Mouse (Mus musculus) liver, embryonic 14.5 days (tissue): Measurements from ENCODE around the gene Kcnab2. TPM values are rescaled to one million over a fixed set of nuclear protein-coding genes. Genes with fewer than 3 reads are reported as not detected.

Experiments
- ATAC-seq: fragments of 200-750 bp; cut with Nextera tagmentation; 2 replicates; pipeline ENCODE4 v1.8.0; 2017; ENCODE audit warnings: moderate number of reproducible peaks, mild to moderate bottlenecking, moderate library complexity; ENCODE audit not compliant: insufficient read depth
- DNase-seq, 3 experiments: peaks; one replicate each; pipeline ENCODE4 v3.0.0-alpha.2; 2012 to 2013; ENCODE audit warnings: low read depth in 3 of 3, low spot score in 3 of 3
- H3K27ac ChIP-seq: fragments of 300-500 bp; sonication (generic); 2 replicates; pipeline ENCODE4 v1.5.1; 2014; ENCODE audit warnings: moderate library complexity, mild to moderate bottlenecking, control low read depth, inconsistent platforms
- H3K27me3 ChIP-seq: fragments of 300-500 bp; sonication (generic); 2 replicates; pipeline ENCODE4 v1.6.1; 2014; ENCODE audit warnings: mild to moderate bottlenecking, low read length, moderate library complexity; ENCODE audit not compliant: control insufficient read depth, insufficient read depth
- H3K36me3 ChIP-seq: fragments of 300-500 bp; sonication (generic); replicated peaks from 2 replicates; pipeline ENCODE4 v1.6.1; 2014; ENCODE audit warnings: low read depth; ENCODE audit not compliant: control insufficient read depth, insufficient read depth
- H3K4me1 ChIP-seq, 2 experiments: fragments of 200-500 bp in 1 of 2; fragments of 300-500 bp in 1 of 2; sonication (generic) in 1 of 2; replicated peaks; 2 replicates each; pipeline ENCODE4 v1.6.1; 2012 to 2014; ENCODE audit warnings: antibody characterized with exemption in 1 of 2, inconsistent platforms in 1 of 2, low read length in 1 of 2; ENCODE audit not compliant: control insufficient read depth in 2 of 2, insufficient read depth in 2 of 2
- H3K4me2 ChIP-seq: fragments of 300-500 bp; sonication (generic); 2 replicates; pipeline ENCODE4 v1.6.1; 2014; ENCODE audit warnings: low read depth, mild to moderate bottlenecking, control low read depth, moderate library complexity
- H3K4me3 ChIP-seq, 2 experiments: fragments of 200-500 bp in 1 of 2; fragments of 300-500 bp in 1 of 2; sonication (generic) in 1 of 2; 2 replicates each; pipeline ENCODE4 v1.5.1; 2012 to 2014; ENCODE audit warnings: low read depth in 2 of 2, low read length in 2 of 2, mild to moderate bottlenecking in 2 of 2, control low read depth in 1 of 2, inconsistent platforms in 1 of 2, moderate library complexity in 1 of 2; ENCODE audit not compliant: insufficient read depth in 1 of 2
- H3K9ac ChIP-seq: fragments of 300-500 bp; sonication (generic); replicated peaks from 2 replicates; pipeline ENCODE4 v1.6.1; 2014; ENCODE audit warnings: mild to moderate bottlenecking, control low read depth, moderate library complexity
- H3K9me3 ChIP-seq: fragments of 300-500 bp; sonication (generic); 2 replicates; pipeline ENCODE4 v1.6.1; 2016; ENCODE audit warnings: low read length, mixed read lengths; ENCODE audit not compliant: control insufficient read depth
- CTCF ChIP-seq: IDR thresholded peaks from 2 replicates; pipeline ENCODE4 v1.5.1; 2016; ENCODE audit warnings: antibody characterized with exemption, low read depth, control low read depth
- EP300 ChIP-seq: IDR thresholded peaks from 2 replicates; pipeline ENCODE4 v1.6.1; 2016; ENCODE audit warnings: antibody characterized with exemption, low read depth
- WGBS: fragments of 180-500 bp; shearing (Covaris S2); extraction: QIAGEN DNeasy Blood & Tissue Kit; methylation state at CpG from one replicate; pipeline ENCODE4 v1.1.7; 2014; ENCODE audit not compliant: insufficient replicate concordance; 5-methylcytosine and 5-hydroxymethylcytosine counted together
- polyA plus RNA-seq, 2 experiments: library from polyadenylated mRNA; depleted of rRNA in 1 of 2; stranded (reverse) in 1 of 2; unstranded in 1 of 2; fragments of >200 nt; fragmentation: Nextera tagmentation in 1 of 2; extraction: Ambion mirVana in 1 of 2; gene quantifications; 2 replicates each; pipeline versions ENCODE4 v1.2.1 to v1.2.3; 2012 to 2014

Gene Kcnab2
- polyA plus RNA-seq, 2 experiments: 3.3 to 6.3 TPM

GRCm38 (mm10) chr4:152456609-152457008, 21.1 kb downstream of the Kcnab2 start:
- Histone ChIP-seq H3K27ac (no peak overlapping the region), H3K36me3 (no peaks in the 10 kb centered on the region), H3K9ac (no peak overlapping the region), H3K4me1 (no peaks in the 10 kb centered on the region), H3K4me2 (no peak overlapping the region), H3K4me3 (no peak overlapping the region), H3K27me3 (no peaks in the 10 kb centered on the region), H3K9me3 (no peaks in the 10 kb centered on the region)
- DNase-seq (no peak), ATAC-seq (no peak)
- WGBS: 74% methylated on average over 18 of the region's 18 CpGs
- no peak for TF ChIP-seq EP300
- no peak for TF ChIP-seq CTCF

GRCm38 (mm10) chr4:152454153-152454552, 23.5 kb downstream of the Kcnab2 start:
- no peak overlapping the region for H3K4me3 ChIP-seq
- no peaks in the 10 kb centered on the region for H3K4me1 ChIP-seq
- DNase-seq: no peak
- H3K9me3 ChIP-seq: no peaks in the 10 kb centered on the region
- TF ChIP-seq EP300: no peak
- H3K27ac ChIP-seq: no peak overlapping the region
- no peak overlapping the region for H3K4me2 ChIP-seq
- WGBS: 73% methylated on average over 12 of the region's 12 CpGs
- no peak for ATAC-seq
- no peak overlapping the region for H3K9ac ChIP-seq
- H3K27me3 ChIP-seq: no peaks in the 10 kb centered on the region
- no peaks in the 10 kb centered on the region for H3K36me3 ChIP-seq

GRCm38 (mm10) chr4:152453079-152453478, 24.6 kb downstream of the Kcnab2 start:
- H3K27me3 ChIP-seq: no peaks in the 10 kb centered on the region
- no peak overlapping the region for H3K27ac ChIP-seq
- H3K4me2 ChIP-seq: no peak overlapping the region
- 65% methylated on average over 10 of the region's 10 CpGs for WGBS
- DNase-seq: no peak
- H3K9ac ChIP-seq: no peak overlapping the region
- H3K4me1 ChIP-seq: no peaks in the 10 kb centered on the region
- H3K36me3 ChIP-seq: no peaks in the 10 kb centered on the region
- no peak for ATAC-seq
- H3K9me3 ChIP-seq: no peaks in the 10 kb centered on the region
- TF ChIP-seq EP300: no peak
- TF ChIP-seq CTCF: no peak
- H3K4me3 ChIP-seq: no peak overlapping the region

- no peak for DNase-seq
- no peak for TF ChIP-seq EP300
- TF ChIP-seq CTCF: 0 out of 2 replicates have a peak, but pooled peaks have one; percentile 19
- no peak for ATAC-seq
- Histone ChIP-seq H3K4me1 (no peaks in the 10 kb centered on the region), H3K9ac (no peak overlapping the region), H3K4me3 (no peak overlapping the region), H3K9me3 (no peaks in the 10 kb centered on the region), H3K27ac (no peak overlapping the region), H3K27me3 (no peaks in the 10 kb centered on the region), H3K36me3 (no peaks in the 10 kb centered on the region), H3K4me2 (no peak overlapping the region)
- WGBS: 64% methylated on average over 6 of the region's 6 CpGs
Observed at GRCm38 (mm10) chr4:152451371-152451770, 26.3 kb downstream of the Kcnab2 start.

- H3K36me3 ChIP-seq: no peaks in the 10 kb centered on the region
- no peak for TF ChIP-seq CTCF
- TF ChIP-seq EP300: no peak
- no peaks in the 10 kb centered on the region for H3K9me3 ChIP-seq
- DNase-seq (peak in 2 of 3 experiments; percentile 17 to 37), ATAC-seq (peak; percentile 69)
- H3K4me2 ChIP-seq: peak overlapping the region; percentile 50
- peak overlapping the region; percentile 19 to 36 for H3K4me3 ChIP-seq
- H3K27ac ChIP-seq: no peak overlapping the region
- 14% methylated on average over 8 of the region's 8 CpGs for WGBS
- no peak overlapping the region for H3K9ac ChIP-seq
- H3K4me1 ChIP-seq: no peaks in the 10 kb centered on the region
- H3K27me3 ChIP-seq: no peaks in the 10 kb centered on the region
Observed at GRCm38 (mm10) chr4:152448666-152449018, 29.0 kb downstream of the Kcnab2 start.
